In genomic region chr7:104613655-104614054, GRCm38 (mm10) we compare ENCODE assay signal across 31 mouse cellular contexts. TPM values are rescaled to one million over a fixed set of nuclear protein-coding genes. Genes with fewer than 3 reads are reported as not detected.
"Had no signal": no experiment of that assay in that cellular context is flagged by ENCODE, and none has a peak within 500 bp of the region (broad histone marks: within the 10 kb centered on the region; RNA-seq: fewer than 3 reads in every experiment).

Gene Olfr656 (plus strand): TSS chr7:104613955.

- H3K4me3 ChIP-seq: embryonic facial prominence, embryonic 10.5 days; embryonic facial prominence, embryonic 12.5 days; embryonic facial prominence, embryonic 13.5 days; embryonic facial prominence, embryonic 15.5 days; erythroblast, embryonic 14.5 days; forebrain, embryonic 10.5 days; forebrain, embryonic 12.5 days; forebrain, embryonic 13.5 days; forebrain, embryonic 15.5 days; gastrocnemius, adult 2 months; heart, adult 2 months had no signal

- ATAC-seq: forebrain, embryonic 13.5 days; forebrain, embryonic 14.5 days; forebrain, embryonic 15.5 days; forebrain, embryonic 16.5 days; forebrain, postnatal 0 days had no signal

- H3K4me1 ChIP-seq: embryonic facial prominence, embryonic 10.5 days; embryonic facial prominence, embryonic 12.5 days; embryonic facial prominence, embryonic 13.5 days; embryonic facial prominence, embryonic 15.5 days; forebrain, embryonic 10.5 days; forebrain, embryonic 12.5 days; forebrain, embryonic 13.5 days; forebrain, embryonic 15.5 days had no signal

- H3K27me3 ChIP-seq: embryonic facial prominence, embryonic 12.5 days; embryonic facial prominence, embryonic 13.5 days; embryonic facial prominence, embryonic 15.5 days; forebrain, embryonic 12.5 days; forebrain, embryonic 13.5 days; forebrain, embryonic 15.5 days had no signal

- DNase-seq: cerebellum, adult 9-11 months; cerebellum, postnatal 10 days; cerebellum, postnatal 14 days; cerebellum, postnatal 25 days; cerebellum, postnatal 36 days; embryo, embryonic 11 days; forebrain, postnatal 0 days; gastrocnemius, adult 2 months; gastrocnemius, postnatal 10 days; gastrocnemius, postnatal 14 days; gastrocnemius, postnatal 25 days; gastrocnemius, postnatal 36 days; heart, adult 11 months; heart, adult 18-20 months; heart, adult 2 months had no signal

- H3K9ac ChIP-seq: embryonic facial prominence, embryonic 12.5 days; embryonic facial prominence, embryonic 13.5 days; embryonic facial prominence, embryonic 15.5 days; forebrain, embryonic 12.5 days; forebrain, embryonic 13.5 days; forebrain, embryonic 15.5 days; forebrain, postnatal 0 days had no signal

- H3K9me3 ChIP-seq: embryonic facial prominence, embryonic 10.5 days; embryonic facial prominence, embryonic 12.5 days; embryonic facial prominence, embryonic 13.5 days; embryonic facial prominence, embryonic 15.5 days; forebrain, embryonic 10.5 days; forebrain, embryonic 12.5 days; forebrain, embryonic 13.5 days; forebrain, embryonic 15.5 days had no signal

- H3K27ac ChIP-seq: embryonic facial prominence, embryonic 10.5 days; embryonic facial prominence, embryonic 12.5 days; embryonic facial prominence, embryonic 13.5 days; embryonic facial prominence, embryonic 15.5 days; forebrain, embryonic 10.5 days; forebrain, embryonic 12.5 days; forebrain, embryonic 13.5 days; forebrain, embryonic 15.5 days; gastrocnemius, adult 2 months; heart, adult 2 months had no signal

- H3K4me2 ChIP-seq: embryonic facial prominence, embryonic 12.5 days; embryonic facial prominence, embryonic 13.5 days; embryonic facial prominence, embryonic 15.5 days; forebrain, embryonic 12.5 days; forebrain, embryonic 13.5 days; forebrain, embryonic 15.5 days had no signal

- H3K36me3 ChIP-seq: embryonic facial prominence, embryonic 10.5 days; embryonic facial prominence, embryonic 12.5 days; embryonic facial prominence, embryonic 13.5 days; embryonic facial prominence, embryonic 15.5 days; forebrain, embryonic 10.5 days; forebrain, embryonic 12.5 days; forebrain, embryonic 15.5 days had no signal

RNA-seq across cellular contexts. Expression of gene Olfr656, which starts in this region (rescaled TPM):
- polyA plus RNA-seq: cortical plate, adult 2 months; embryonic facial prominence, embryonic 10.5 days; embryonic facial prominence, embryonic 11.5 days; embryonic facial prominence, embryonic 12.5 days; embryonic facial prominence, embryonic 13.5 days; embryonic facial prominence, embryonic 15.5 days; erythroblast, embryonic 14.5 days; forebrain, embryonic 11.5 days; forebrain, embryonic 12.5 days; forebrain, embryonic 13.5 days; forebrain, embryonic 14.5 days; forebrain, embryonic 15.5 days; forebrain, embryonic 16.5 days; forebrain, postnatal 0 days; frontal cortex, adult 2 months; gonadal fat pad, adult 2 months; heart, adult 2 months had no signal
